Mouse (Mus musculus) MEL (cell line): ENCODE data around the gene Pard3b. TPM values are rescaled to one million over a fixed set of nuclear protein-coding genes. Genes with fewer than 3 reads are reported as not detected.

ENCODE experiments used
- DNase-seq: peaks from one replicate; pipeline ENCODE4 v3.0.0; 2011; ENCODE audit warnings: low read depth, low spot score
- H3K27ac ChIP-seq: 2 replicates; pipeline ENCODE4 v1.5.1; 2012; ENCODE audit warnings: low read depth, mild to moderate bottlenecking, control low read depth, low read length, moderate library complexity; ENCODE audit not compliant: control insufficient read depth
- H3K27me3 ChIP-seq, 2 experiments: fragments of 150-350 bp in 1 of 2; sonication (generic) in 1 of 2; 2 replicates each; pipeline ENCODE4 v1.6.1; 2012; ENCODE audit warnings: low read length in 2 of 2, mild to moderate bottlenecking in 2 of 2, improper control_type of control experiment in 1 of 2, moderate library complexity in 1 of 2; ENCODE audit not compliant: insufficient read depth in 2 of 2, control insufficient read depth in 1 of 2
- H3K36me3 ChIP-seq, 2 experiments: 2 replicates each; pipeline ENCODE4 v1.6.1; 2012 to 2014; ENCODE audit warnings: low read length in 2 of 2, improper control_type of control experiment in 1 of 2, inconsistent platforms in 1 of 2, mild to moderate bottlenecking in 1 of 2; ENCODE audit not compliant: insufficient read depth in 2 of 2, control insufficient read depth in 1 of 2
- H3K4me1 ChIP-seq, 2 experiments: fragments of 150-350 bp in 1 of 2; sonication (generic) in 1 of 2; 2 replicates each; pipeline ENCODE4 v1.6.1; 2012; ENCODE audit warnings: low read length in 2 of 2, improper control_type of control experiment in 1 of 2, mild to moderate bottlenecking in 1 of 2; ENCODE audit not compliant: insufficient read depth in 2 of 2, control insufficient read depth in 1 of 2
- H3K4me3 ChIP-seq, 2 experiments: fragments of 150-350 bp in 1 of 2; sonication (generic) in 1 of 2; 2 replicates each; pipeline ENCODE4 v1.5.1; 2012; ENCODE audit warnings: low read depth in 2 of 2, low read length in 2 of 2, mild to moderate bottlenecking in 2 of 2, moderate library complexity in 2 of 2, control low read depth in 1 of 2, improper control_type of control experiment in 1 of 2; ENCODE audit not compliant: control insufficient read depth in 1 of 2, insufficient read depth in 1 of 2
- H3K79me2 ChIP-seq: 2 replicates; pipeline ENCODE4 v1.6.1; 2012; ENCODE audit warnings: mild to moderate bottlenecking, low read length, moderate library complexity; ENCODE audit not compliant: control insufficient read depth, poor library complexity, insufficient read depth
- H3K9ac ChIP-seq: 2 replicates; pipeline ENCODE4 v1.6.1; 2012; ENCODE audit warnings: low read depth, mild to moderate bottlenecking, control low read depth, low read length, moderate library complexity; ENCODE audit not compliant: control insufficient read depth, poor library complexity, severe bottlenecking
- H3K9me3 ChIP-seq: fragments of 150-350 bp; sonication (generic); replicated peaks from 2 replicates; pipeline ENCODE4 v1.6.1; 2012; ENCODE audit warnings: mild to moderate bottlenecking, low read length, improper control_type of control experiment, moderate library complexity; ENCODE audit not compliant: insufficient read depth
- BHLHE40 ChIP-seq: IDR thresholded peaks from 2 replicates; pipeline ENCODE4 v1.6.1; 2012; ENCODE audit warnings: low read depth, mild to moderate bottlenecking, inconsistent platforms, low read length, improper control_type of control experiment, borderline replicate concordance
- CHD2 ChIP-seq: IDR thresholded peaks from 2 replicates; pipeline ENCODE4 v1.6.1; 2011; ENCODE audit warnings: low read length, improper control_type of control experiment
- CTCF ChIP-seq, 3 experiments: IDR thresholded peaks in 2 of 3; conservative IDR thresholded peaks in 1 of 3; 2 replicates each; pipeline ENCODE4 v1.5.1; 2011 to 2012; ENCODE audit warnings: low read length in 3 of 3, low read depth in 2 of 3, mild to moderate bottlenecking in 2 of 3, improper control_type of control experiment in 1 of 3, inconsistent platforms in 1 of 3, mixed read lengths in 1 of 3, moderate library complexity in 1 of 3; ENCODE audit not compliant: control insufficient read depth in 1 of 3, insufficient read depth in 1 of 3, poor library complexity in 1 of 3, severe bottlenecking in 1 of 3
- E2F4 ChIP-seq: IDR thresholded peaks from 2 replicates; pipeline ENCODE4 v1.6.1; 2011; ENCODE audit warnings: low read depth, low read length, improper control_type of control experiment, borderline replicate concordance
- GABPA ChIP-seq: IDR thresholded peaks from 2 replicates; pipeline ENCODE4 v1.6.1; 2012; ENCODE audit warnings: low read depth, mild to moderate bottlenecking, inconsistent platforms, low read length, improper control_type of control experiment, moderate library complexity
- GATA1 ChIP-seq: IDR thresholded peaks from 2 replicates; pipeline ENCODE4 v1.6.1; 2011; ENCODE audit warnings: low read depth, low read length, improper control_type of control experiment
- HCFC1 ChIP-seq: IDR thresholded peaks from 2 replicates; pipeline ENCODE4 v1.6.1; 2012; ENCODE audit warnings: low read depth, mild to moderate bottlenecking, inconsistent platforms, low read length, improper control_type of control experiment, moderate library complexity
- MAZ ChIP-seq: IDR thresholded peaks from 2 replicates; pipeline ENCODE4 v1.6.1; 2012; ENCODE audit warnings: low read depth, mild to moderate bottlenecking, inconsistent platforms, low read length, improper control_type of control experiment
- MXI1 ChIP-seq: IDR thresholded peaks from 2 replicates; pipeline ENCODE4 v1.6.1; 2011; ENCODE audit warnings: mild to moderate bottlenecking, low read depth, low read length, improper control_type of control experiment
- MYC ChIP-seq: IDR thresholded peaks from 2 replicates; pipeline ENCODE4 v1.6.1; 2011; ENCODE audit warnings: low read depth, mild to moderate bottlenecking, low read length, improper control_type of control experiment, moderate library complexity
- NELFE ChIP-seq: IDR thresholded peaks from 2 replicates; pipeline ENCODE4 v1.6.1; 2011; ENCODE audit warnings: low read depth, low read length, improper control_type of control experiment
- POLR2AphosphoS2 ChIP-seq: IDR thresholded peaks from 2 replicates; pipeline ENCODE4 v1.6.1; 2011; ENCODE audit warnings: low read length, improper control_type of control experiment
- POLR2AphosphoS5 ChIP-seq: IDR thresholded peaks from 2 replicates; pipeline ENCODE4 v1.6.1; 2012; ENCODE audit warnings: low read depth, borderline replicate concordance, mild to moderate bottlenecking, inconsistent platforms, low read length, moderate library complexity, mixed read lengths
- RAD21 ChIP-seq: IDR thresholded peaks from 2 replicates; pipeline ENCODE4 v1.6.1; 2011; ENCODE audit warnings: mild to moderate bottlenecking, low read depth, low read length, improper control_type of control experiment
- SIN3A ChIP-seq: IDR thresholded peaks from 2 replicates; pipeline ENCODE4 v1.6.1; 2012; ENCODE audit warnings: low read length, improper control_type of control experiment, inconsistent platforms
- TAL1 ChIP-seq: IDR thresholded peaks from 2 replicates; pipeline ENCODE4 v1.6.1; 2012; ENCODE audit warnings: mild to moderate bottlenecking, inconsistent platforms, low read length, moderate library complexity, mixed read lengths
- TBP ChIP-seq: IDR thresholded peaks from 2 replicates; pipeline ENCODE4 v1.8.0; 2011; ENCODE audit warnings: low read depth, low read length, improper control_type of control experiment
- UBTF ChIP-seq: IDR thresholded peaks from 2 replicates; pipeline ENCODE4 v1.6.1; 2012; ENCODE audit warnings: low read depth, mild to moderate bottlenecking, inconsistent platforms, low read length, improper control_type of control experiment, moderate library complexity, borderline replicate concordance; ENCODE audit not compliant: insufficient read depth
- USF1 ChIP-seq: IDR thresholded peaks from 2 replicates; pipeline ENCODE4 v1.6.1; 2014; ENCODE audit warnings: low read depth, mild to moderate bottlenecking, inconsistent platforms, low read length, improper control_type of control experiment, moderate library complexity
- ZC3H11A ChIP-seq: IDR thresholded peaks from 2 replicates; pipeline ENCODE4 v1.6.1; 2012; ENCODE audit warnings: low read depth, mild to moderate bottlenecking, inconsistent platforms, low read length, improper control_type of control experiment
- ZMIZ1 ChIP-seq: IDR thresholded peaks from 2 replicates; pipeline ENCODE4 v1.6.1; 2012; ENCODE audit warnings: low read depth, mild to moderate bottlenecking, inconsistent platforms, low read length, improper control_type of control experiment, moderate library complexity
- polyA plus RNA-seq, 2 experiments: library from polyadenylated mRNA; stranded (reverse) in 1 of 2; unstranded in 1 of 2; fragments of >175 nt in 1 of 2; fragments of >200 nt in 1 of 2; gene quantifications; 2 replicates each; pipeline versions ENCODE4 v1.2.1 to v1.2.4; 2012; ENCODE audit warnings: low replicate concordance in 2 of 2, low read depth in 1 of 2; ENCODE audit not compliant: insufficient read length in 2 of 2, insufficient read depth in 1 of 2, missing spikeins in 1 of 2
- total RNA-seq: library from RNA; depleted of rRNA; stranded (reverse); fragments of 300-350 nt; gene quantifications from 2 replicates; pipeline ENCODE4 v1.2.3, GENCODE M21; 2012

Gene Pard3b
- total and polyA plus RNA-seq, 3 experiments: not detected

DNA sequence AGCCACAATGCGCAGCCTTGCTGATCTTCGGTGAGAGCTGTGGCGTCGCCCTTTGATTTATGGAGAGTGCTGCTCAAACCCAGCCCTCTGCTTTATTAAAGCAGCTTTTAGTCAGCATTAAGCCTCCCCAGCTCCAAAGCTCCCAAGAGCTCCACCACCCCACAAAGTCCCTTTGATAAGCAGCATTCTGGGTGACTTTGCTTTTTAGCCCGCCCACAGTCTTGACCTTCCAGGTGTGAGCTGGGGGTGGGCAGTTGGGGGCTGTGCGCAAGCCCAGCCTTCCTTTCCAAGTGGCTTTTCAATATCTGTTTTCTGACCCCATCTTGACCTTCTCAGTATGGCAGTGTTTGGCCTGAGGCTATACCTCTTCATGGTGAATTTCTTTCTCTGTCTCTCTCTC lies 1009.5 kb downstream of the Pard3b start:
- Histone ChIP-seq H3K36me3 (no peaks in the 10 kb centered on the region), H3K27ac (no peak overlapping the region), H3K27me3 (no peaks in the 10 kb centered on the region), H3K9me3 (no peaks in the 10 kb centered on the region), H3K4me1 (no peaks in the 10 kb centered on the region), H3K79me2 (no peaks in the 10 kb centered on the region), H3K4me3 (no peak overlapping the region), H3K9ac (no peak overlapping the region)
- no peak for DNase-seq
- TF ChIP-seq CTCF (IDR thresholded peaks at IDR 0.05 in 2 of 3, conservative IDR thresholded peaks at IDR 0.05 in 1 of 3; ENCODE audit: control insufficient read depth in 1 of 3, insufficient read depth in 1 of 3, low read depth in 2 of 3, low read length in 3 of 3, poor library complexity in 1 of 3, severe bottlenecking in 1 of 3): no peak
- TF ChIP-seq MXI1: no peak
- TF ChIP-seq BHLHE40: no peak
- no peak for TF ChIP-seq POLR2AphosphoS5
- TF ChIP-seq NELFE: no peak

DNA sequence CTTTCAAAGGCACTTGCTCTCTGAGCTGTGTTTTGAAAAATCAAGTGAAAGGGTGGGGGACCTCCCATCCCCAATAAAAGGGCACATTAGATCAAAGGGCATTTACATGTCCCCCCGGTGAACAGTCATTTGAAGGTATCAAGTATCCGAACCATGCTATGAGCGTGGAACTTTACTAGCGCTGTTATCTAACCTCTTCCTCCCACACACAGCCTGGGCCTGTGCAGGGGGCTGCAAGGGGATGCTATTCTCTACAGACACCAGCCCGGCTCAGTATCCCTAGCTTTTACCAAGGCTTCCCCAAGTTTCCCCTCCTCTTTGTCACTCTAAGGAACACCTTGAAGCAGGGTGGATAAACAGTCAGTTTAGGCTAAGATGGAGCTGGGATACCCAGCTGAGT lies 1010.0 kb downstream of the Pard3b start:
- H3K27ac ChIP-seq: no peak overlapping the region
- H3K79me2 ChIP-seq: no peaks in the 10 kb centered on the region
- H3K9ac ChIP-seq: no peak overlapping the region
- no peak overlapping the region for H3K4me3 ChIP-seq
- DNase-seq: no peak
- H3K9me3 ChIP-seq: no peaks in the 10 kb centered on the region
- H3K36me3 ChIP-seq: no peaks in the 10 kb centered on the region
- TF ChIP-seq MYC (no peak), MAZ (no peak), TBP (no peak), SIN3A (no peak), BHLHE40 (no peak), ZMIZ1 (no peak), MXI1 (no peak), UBTF (no peak), CHD2 (no peak), POLR2AphosphoS2 (no peak), RAD21 (no peak), NELFE (no peak), GABPA (no peak), GATA1 (no peak), E2F4 (no peak), ZC3H11A (no peak), HCFC1 (no peak), USF1 (no peak), TAL1 (no peak)
- TF ChIP-seq, all 39 proteins: peak for 0
- Histone ChIP-seq H3K27me3 (no peaks in the 10 kb centered on the region), H3K4me1 (no peaks in the 10 kb centered on the region)
